ENCODE assay signal across 13 mouse cellular contexts in genomic region chr12:38594055-38594454, GRCm38 (mm10).
DNase-seq lines count a peak whose midpoint lies in the region; ATAC-seq and TF ChIP-seq lines count a peak whose summit lies in the region.
"Had no signal": no experiment of that assay in that cellular context is flagged by ENCODE, and none has a peak within 500 bp of the region (broad histone marks: within the 10 kb centered on the region; RNA-seq: fewer than 3 reads in every experiment).

No protein-coding gene starts in this region.

- no peak overlapping the region for H3K27ac ChIP-seq in embryonic facial prominence, embryonic 14.5 days (replicated peaks; ENCODE audit: low read depth, low read length)
- no peak overlapping the region for H3K27ac ChIP-seq in embryonic facial prominence, embryonic 10.5 days (replicated peaks)
- no peak overlapping the region for H3K27ac ChIP-seq in kidney, embryonic 16.5 days (ENCODE audit: low read length)
- no peak overlapping the region for H3K27ac ChIP-seq in lung, postnatal 0 days (ENCODE audit: low read length)
- H3K27ac ChIP-seq: limb, embryonic 12.5 days; macrophage had no signal

- H3K27me3 ChIP-seq in embryonic facial prominence, embryonic 14.5 days (replicated peaks; ENCODE audit: control insufficient read depth, insufficient read depth, low read length): no peaks in the 10 kb centered on the region
- H3K27me3 ChIP-seq in embryonic facial prominence, embryonic 10.5 days (replicated peaks; ENCODE audit: low read depth, poor library complexity, severe bottlenecking): no peaks in the 10 kb centered on the region
- no peaks in the 10 kb centered on the region for H3K27me3 ChIP-seq in kidney, embryonic 16.5 days (ENCODE audit: insufficient read depth, low read length)
- H3K27me3 ChIP-seq in lung, postnatal 0 days (replicated peaks; ENCODE audit: insufficient read depth, low read length): no peaks in the 10 kb centered on the region
- H3K27me3 ChIP-seq: limb, embryonic 12.5 days; Patski had no signal

- no peak for TF ChIP-seq EP300 in lung, postnatal 0 days (IDR thresholded peaks at IDR 0.05)

- H3K36me3 ChIP-seq in embryonic facial prominence, embryonic 14.5 days (ENCODE audit: control insufficient read depth, insufficient read depth, low read length): no peaks in the 10 kb centered on the region
- H3K36me3 ChIP-seq in embryonic facial prominence, embryonic 10.5 days (replicated peaks): no peaks in the 10 kb centered on the region
- H3K36me3 ChIP-seq in kidney, embryonic 16.5 days (ENCODE audit: insufficient read depth, low read length): no peaks in the 10 kb centered on the region
- H3K36me3 ChIP-seq in lung, postnatal 0 days (ENCODE audit: insufficient read depth, low read length): no peaks in the 10 kb centered on the region
- H3K36me3 ChIP-seq: limb, embryonic 12.5 days had no signal

- TF ChIP-seq CTCF in lung, postnatal 0 days (IDR thresholded peaks at IDR 0.05): no peak

- no peaks in the 10 kb centered on the region for H3K9me3 ChIP-seq in embryonic facial prominence, embryonic 14.5 days (ENCODE audit: control insufficient read depth, low read length)
- no peaks in the 10 kb centered on the region for H3K9me3 ChIP-seq in embryonic facial prominence, embryonic 10.5 days
- H3K9me3 ChIP-seq in kidney, embryonic 16.5 days (ENCODE audit: low read length): no peaks in the 10 kb centered on the region
- no peaks in the 10 kb centered on the region for H3K9me3 ChIP-seq in lung, postnatal 0 days (ENCODE audit: low read length)
- H3K9me3 ChIP-seq: limb, embryonic 12.5 days had no signal

- intact Hi-C loops in left cerebral cortex, postnatal 10 days (cut with DNase I): loop anchor here (10.0 kb wide), 1 partner anchor 181 kb away; the partner anchor contains the start of gene Etv1

- no peak overlapping the region for H3K9ac ChIP-seq in embryonic facial prominence, embryonic 14.5 days (ENCODE audit: low read depth, low read length)
- no peak overlapping the region for H3K9ac ChIP-seq in kidney, embryonic 16.5 days (replicated peaks; ENCODE audit: low read length)
- no peak overlapping the region for H3K9ac ChIP-seq in lung, postnatal 0 days (replicated peaks; ENCODE audit: low read depth)
- H3K9ac ChIP-seq: limb, embryonic 12.5 days had no signal

- peak; percentile 74 for DNase-seq in embryonic facial prominence, embryonic 14.5 days (ENCODE audit: low spot score)
- no peak for DNase-seq in embryonic facial prominence, embryonic 10.5 days (ENCODE audit: low spot score)
- peak; percentile 49 for DNase-seq in kidney, postnatal 14 days
- DNase-seq in brain, adult 2 months (ENCODE audit: low read depth, low spot score): peak; percentile 65
- DNase-seq in lung, postnatal 0 days (ENCODE audit: low spot score): peak; percentile 56
- no peak for DNase-seq in left cerebral cortex, postnatal 10 days (ENCODE audit: extremely low spot score in 1 of 2, low spot score in 2 of 2)
- DNase-seq: cerebellum, postnatal 36 days; gastrocnemius, postnatal 10 days had no signal

- no peak overlapping the region for H3K4me2 ChIP-seq in embryonic facial prominence, embryonic 14.5 days (ENCODE audit: low read depth, low read length)
- no peak overlapping the region for H3K4me2 ChIP-seq in kidney, embryonic 16.5 days (replicated peaks; ENCODE audit: low read depth, low read length)
- H3K4me2 ChIP-seq in lung, postnatal 0 days (replicated peaks; ENCODE audit: low read depth, low read length): no peak overlapping the region
- H3K4me2 ChIP-seq: limb, embryonic 12.5 days had no signal

- H3K4me3 ChIP-seq in embryonic facial prominence, embryonic 14.5 days (ENCODE audit: low read depth, low read length): no peak overlapping the region
- H3K4me3 ChIP-seq in embryonic facial prominence, embryonic 10.5 days: no peak overlapping the region
- H3K4me3 ChIP-seq in kidney, embryonic 16.5 days (ENCODE audit: low read length): no peak overlapping the region
- H3K4me3 ChIP-seq in lung, postnatal 0 days (ENCODE audit: low read depth, low read length): no peak overlapping the region
- H3K4me3 ChIP-seq: limb, embryonic 12.5 days had no signal

- 41% methylated on average over 3 of the region's 3 CpGs for WGBS in embryonic facial prominence, embryonic 14.5 days
- 75% methylated on average over 3 of the region's 3 CpGs for WGBS in embryonic facial prominence, embryonic 10.5 days
- WGBS in kidney, embryonic 16.5 days: 53% methylated on average over 3 of the region's 3 CpGs
- WGBS in lung, postnatal 0 days: 34% methylated on average over 3 of the region's 3 CpGs

- H3K4me1 ChIP-seq in embryonic facial prominence, embryonic 14.5 days (ENCODE audit: control insufficient read depth, insufficient read depth, low read length): 0 out of 2 replicates have a peak, but pooled peaks cover 4% of the 10 kb centered on the region
- 0 out of 2 replicates have a peak, but pooled peaks cover 7% of the 10 kb centered on the region for H3K4me1 ChIP-seq in embryonic facial prominence, embryonic 10.5 days
- H3K4me1 ChIP-seq in kidney, embryonic 16.5 days (ENCODE audit: insufficient read depth, low read length): no peaks in the 10 kb centered on the region
- H3K4me1 ChIP-seq in lung, postnatal 0 days (ENCODE audit: insufficient read depth, low read depth, low read length): no peaks in the 10 kb centered on the region
- H3K4me1 ChIP-seq: limb, embryonic 12.5 days had no signal

- no peak for ATAC-seq in embryonic facial prominence, embryonic 14.5 days (ENCODE audit: low read depth)
- ATAC-seq in kidney, embryonic 16.5 days (ENCODE audit: low FRiP score, low TSS enrichment): no peak
- ATAC-seq in lung, postnatal 0 days: no peak
- no peak for ATAC-seq in megakaryocyte-erythroid progenitor cell, adult 5-6 weeks (replicated peaks; ENCODE audit: low FRiP score, low TSS enrichment, poor library complexity, severe bottlenecking)
- ATAC-seq: Patski had no signal

Comparison
In these comparisons a context has a peak if more than half of its experiments do, and no peak if none do; other contexts are left out.
1. DNase-seq: peak in embryonic facial prominence, embryonic 14.5 days (single experiment), kidney, postnatal 14 days (single experiment), brain, adult 2 months (single experiment) and lung, postnatal 0 days (single experiment); none in embryonic facial prominence, embryonic 10.5 days (single experiment) and left cerebral cortex, postnatal 10 days (0 of 2).